Mouse (Mus musculus): ENCODE results near the gene Trib2.
A peak's percentile ranks its signal among the peaks of the same experiment; 100 is the strongest.

The Trib2 gene

GRCm38 (mm10) chr12:15813819-15814165 is 2.9 kb downstream of the Trib2 start:
- no peak for DNase-seq (ENCODE audit: low spot score)

- no peak for DNase-seq (ENCODE audit: low spot score)
Observed at GRCm38 (mm10) chr12:15813133-15813818, 3.4 kb downstream of the Trib2 start.

- no peak for DNase-seq (ENCODE audit: low spot score)
Observed at GRCm38 (mm10) chr12:15812139-15812962, 4.4 kb downstream of the Trib2 start.

GRCm38 (mm10) chr12:15811682-15812081 is 5.0 kb downstream of the Trib2 start:
- DNase-seq (ENCODE audit: low spot score): no peak

- no peak for DNase-seq (ENCODE audit: low spot score)
Observed at GRCm38 (mm10) chr12:15810926-15811325, 5.8 kb downstream of the Trib2 start.

GRCm38 (mm10) chr12:15809657-15810056 is 7.1 kb downstream of the Trib2 start:
- DNase-seq (ENCODE audit: low spot score): no peak

- no peak for DNase-seq (ENCODE audit: low spot score)
Observed at GRCm38 (mm10) chr12:15809249-15809648, 7.5 kb downstream of the Trib2 start.

- no peak for DNase-seq (ENCODE audit: low spot score)
Observed at GRCm38 (mm10) chr12:15808186-15808800, 8.4 kb downstream of the Trib2 start.

GRCm38 (mm10) chr12:15804931-15805331 is 11.8 kb downstream of the Trib2 start:
- DNase-seq (ENCODE audit: low spot score): no peak

- no peak for DNase-seq (ENCODE audit: low spot score)
Observed at GRCm38 (mm10) chr12:15803936-15804438, 12.7 kb downstream of the Trib2 start.

- no peak for DNase-seq (ENCODE audit: low spot score)
Observed at GRCm38 (mm10) chr12:15801571-15801930, 15.2 kb downstream of the Trib2 start.

GRCm38 (mm10) chr12:15800914-15801570 is 15.7 kb downstream of the Trib2 start:
- no peak for DNase-seq (ENCODE audit: low spot score)

GRCm38 (mm10) chr12:15800196-15800913 is 16.4 kb downstream of the Trib2 start:
- DNase-seq (ENCODE audit: low spot score): no peak

GRCm38 (mm10) chr12:15798019-15798418 is 18.7 kb downstream of the Trib2 start:
- DNase-seq (ENCODE audit: low spot score): no peak

GRCm38 (mm10) chr12:15795886-15796285 is 20.8 kb downstream of the Trib2 start:
- no peak for DNase-seq (ENCODE audit: low spot score)

- DNase-seq (ENCODE audit: low spot score): no peak
Observed at GRCm38 (mm10) chr12:15793336-15793735, 23.4 kb downstream of the Trib2 start.

GRCm38 (mm10) chr12:15790181-15790580 is 26.5 kb downstream of the Trib2 start:
- DNase-seq (ENCODE audit: low spot score): no peak

- no peak for DNase-seq (ENCODE audit: low spot score)
Observed at GRCm38 (mm10) chr12:15777047-15777446, 39.7 kb downstream of the Trib2 start.

GRCm38 (mm10) chr12:15771686-15772085 is 45.0 kb downstream of the Trib2 start:
- no peak for DNase-seq (ENCODE audit: low spot score)

- no peak for DNase-seq (ENCODE audit: low spot score)
Observed at GRCm38 (mm10) chr12:15768536-15768935, 48.2 kb downstream of the Trib2 start.

GRCm38 (mm10) chr12:15765996-15766395 is 50.7 kb downstream of the Trib2 start:
- DNase-seq (ENCODE audit: low spot score): peak; percentile 34

- DNase-seq (ENCODE audit: low spot score): no peak
Observed at GRCm38 (mm10) chr12:15765238-15765637, 51.5 kb downstream of the Trib2 start.

All from ovary, adult 18-20 months (tissue).